Mouse (Mus musculus) hindbrain, postnatal 0 days (tissue): ENCODE results near the gene Sidt1. TPM values are rescaled to one million over a fixed set of nuclear protein-coding genes. Genes with fewer than 3 reads are reported as not detected.

ENCODE experiments used
- ATAC-seq: fragments of 200-750 bp; cut with Nextera tagmentation; 2 replicates; pipeline ENCODE4 v1.8.0; 2017; ENCODE audit warnings: mild to moderate bottlenecking, moderate TSS enrichment, moderate library complexity
- DNase-seq: peaks from one replicate; pipeline ENCODE4 v3.0.0-alpha.2; 2015; ENCODE audit warnings: low spot score
- H3K27ac ChIP-seq: fragments of 300-500 bp; sonication (generic); 2 replicates; pipeline ENCODE4 v1.5.1; 2014; ENCODE audit warnings: mild to moderate bottlenecking
- H3K27me3 ChIP-seq: fragments of 300-500 bp; sonication (generic); 2 replicates; pipeline ENCODE4 v1.6.1; 2014; ENCODE audit warnings: low read length, mixed read lengths; ENCODE audit not compliant: insufficient read depth
- H3K36me3 ChIP-seq: fragments of 300-500 bp; sonication (generic); 2 replicates; pipeline ENCODE4 v1.6.1; 2014; ENCODE audit warnings: low read length, mixed read lengths; ENCODE audit not compliant: insufficient read depth
- H3K4me1 ChIP-seq: fragments of 300-500 bp; sonication (generic); 2 replicates; pipeline ENCODE4 v1.6.1; 2014; ENCODE audit warnings: antibody characterized with exemption, low read length, mixed read lengths; ENCODE audit not compliant: insufficient read depth
- H3K4me2 ChIP-seq: fragments of 300-500 bp; sonication (generic); 2 replicates; pipeline ENCODE4 v1.6.1; 2014; ENCODE audit warnings: low read depth, mild to moderate bottlenecking, low read length, moderate library complexity, mixed read lengths
- H3K4me3 ChIP-seq: fragments of 300-500 bp; sonication (generic); 2 replicates; pipeline ENCODE4 v1.5.1; 2014; ENCODE audit warnings: low read length
- H3K9ac ChIP-seq: fragments of 300-500 bp; sonication (generic); replicated peaks from 2 replicates; pipeline ENCODE4 v1.6.1; 2014; ENCODE audit warnings: mild to moderate bottlenecking, low read length, moderate library complexity, mixed read lengths
- H3K9me3 ChIP-seq: fragments of 300-500 bp; sonication (generic); 2 replicates; pipeline ENCODE4 v1.6.1; 2016; ENCODE audit warnings: low read length, mixed read lengths
- CTCF ChIP-seq: IDR thresholded peaks from 2 replicates; pipeline ENCODE4 v1.5.1; 2016; ENCODE audit warnings: antibody characterized with exemption, control low read depth, low read depth
- WGBS: fragments of 180-500 bp; shearing (Covaris S2); extraction: QIAGEN DNeasy Blood & Tissue Kit; methylation state at CpG from one replicate; pipeline ENCODE4 v1.1.7; 2014; 5-methylcytosine and 5-hydroxymethylcytosine counted together
- polyA plus RNA-seq: library from polyadenylated mRNA; unstranded; fragments of >200 nt; fragmentation: Nextera tagmentation; extraction: Ambion mirVana; gene quantifications from 2 replicates; pipeline ENCODE4 v1.2.1, GENCODE M21; 2015
- total RNA-seq: library from RNA; depleted of rRNA; stranded (reverse); fragments of >200 nt; gene quantifications from 2 replicates; pipeline ENCODE4 v1.2.3, GENCODE M21; 2014

Sidt1 gene
- total and polyA plus RNA-seq, 2 experiments from 2014 or later: 21.8 to 44.3 TPM

GRCm38 (mm10) chr16:44238835-44239263, 94.1 kb downstream of the Sidt1 start:
- Histone ChIP-seq H3K4me1 (no peaks in the 10 kb centered on the region), H3K9ac (no peak overlapping the region), H3K9me3 (no peaks in the 10 kb centered on the region), H3K27me3 (no peaks in the 10 kb centered on the region), H3K36me3 (no peaks in the 10 kb centered on the region), H3K4me2 (no peak overlapping the region), H3K4me3 (no peak overlapping the region), H3K27ac (no peak overlapping the region)
- ATAC-seq (no peak), DNase-seq (no peak)
- 58% methylated on average over 10 of the region's 10 CpGs for WGBS
- TF ChIP-seq CTCF: no peak

DNA sequence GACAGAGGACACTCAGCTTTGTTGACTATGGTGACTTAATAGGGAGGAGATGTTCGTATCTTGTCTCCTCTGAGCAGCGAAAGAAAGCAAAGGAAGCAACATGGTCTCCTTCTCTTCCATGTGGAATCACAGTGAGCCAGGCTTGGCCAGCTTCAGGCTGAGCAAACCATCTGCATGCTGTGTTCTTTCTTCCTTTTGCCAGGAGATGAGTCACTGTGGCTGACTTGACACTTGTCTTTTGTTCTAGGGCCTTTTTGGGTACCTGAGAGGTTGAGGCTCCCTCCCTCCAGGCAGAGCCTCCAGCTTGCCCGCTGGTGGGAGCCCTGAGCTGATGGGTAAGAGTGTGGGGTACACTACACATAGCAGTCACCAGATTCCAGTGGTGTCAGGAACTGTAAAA, 95.2 kb downstream of the Sidt1 start:
- Histone ChIP-seq H3K27ac (no peak overlapping the region), H3K4me2 (no peak overlapping the region), H3K27me3 (no peaks in the 10 kb centered on the region), H3K36me3 (no peaks in the 10 kb centered on the region), H3K9me3 (no peaks in the 10 kb centered on the region), H3K4me3 (no peak overlapping the region), H3K9ac (no peak overlapping the region), H3K4me1 (no peaks in the 10 kb centered on the region)
- no peak for TF ChIP-seq CTCF
- DNase-seq (peak; percentile 5), ATAC-seq (no peak)
- WGBS: 63% methylated on average over 3 of the region's 3 CpGs

- H3K9me3 ChIP-seq: no peaks in the 10 kb centered on the region
- no peaks in the 10 kb centered on the region for H3K36me3 ChIP-seq
- no peaks in the 10 kb centered on the region for H3K27me3 ChIP-seq
- no peak for TF ChIP-seq CTCF
- 89% methylated on average over 7 of the region's 7 CpGs for WGBS
- no peaks in the 10 kb centered on the region for H3K4me1 ChIP-seq
- H3K4me2 ChIP-seq: no peak overlapping the region
- no peak overlapping the region for H3K9ac ChIP-seq
- no peak for ATAC-seq
- no peak overlapping the region for H3K27ac ChIP-seq
- DNase-seq: no peak
- H3K4me3 ChIP-seq: no peak overlapping the region
These were observed 100.0 kb downstream of the Sidt1 start for GRCm38 (mm10) chr16:44233019-44233418.

DNA sequence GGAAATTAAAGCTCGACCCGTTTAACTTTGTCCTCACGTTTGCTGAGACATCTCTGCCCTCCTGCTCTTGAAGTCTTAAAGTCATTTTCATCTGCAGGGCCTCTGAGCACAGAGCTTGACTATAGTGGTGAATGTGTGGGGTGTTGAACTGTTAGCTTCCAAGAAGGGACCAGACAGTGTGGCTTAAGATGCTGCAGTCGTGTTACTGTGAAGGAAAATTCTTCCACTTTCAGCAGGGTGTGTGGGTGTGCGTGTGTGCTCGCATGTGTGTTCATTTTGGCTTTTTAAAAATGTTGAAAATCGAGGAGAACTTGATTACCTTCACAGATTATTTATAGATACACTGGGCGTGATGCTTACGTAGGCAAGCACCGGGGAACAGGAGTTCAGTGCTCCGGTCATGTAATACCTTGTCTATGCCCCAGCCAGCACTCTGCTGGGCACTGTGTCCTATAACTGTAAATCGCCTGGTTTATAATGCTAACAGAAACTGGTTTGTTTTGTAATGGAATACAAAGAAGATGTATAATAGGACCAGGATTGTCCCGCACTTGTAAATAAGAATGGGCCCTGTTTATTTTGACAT, 106.2 kb downstream of the Sidt1 start:
- H3K27ac ChIP-seq: no peak overlapping the region
- H3K9ac ChIP-seq: no peak overlapping the region
- 95% methylated on average over 13 of the region's 13 CpGs for WGBS
- H3K27me3 ChIP-seq: no peaks in the 10 kb centered on the region
- H3K4me2 ChIP-seq: no peak overlapping the region
- H3K4me3 ChIP-seq: no peak overlapping the region
- H3K9me3 ChIP-seq: no peaks in the 10 kb centered on the region
- TF ChIP-seq CTCF: no peak
- no peaks in the 10 kb centered on the region for H3K36me3 ChIP-seq
- H3K4me1 ChIP-seq: no peaks in the 10 kb centered on the region
- no peak for ATAC-seq
- DNase-seq: no peak

GRCm38 (mm10) chr16:44221463-44221862, 111.5 kb downstream of the Sidt1 start:
- Histone ChIP-seq H3K4me1 (no peaks in the 10 kb centered on the region), H3K36me3 (peaks cover 40% of the 10 kb centered on the region), H3K9me3 (no peaks in the 10 kb centered on the region), H3K4me2 (no peak overlapping the region), H3K4me3 (no peak overlapping the region), H3K27me3 (no peaks in the 10 kb centered on the region), H3K9ac (no peak overlapping the region), H3K27ac (no peak overlapping the region)
- DNase-seq: no peak
- 88% methylated on average over 6 of the region's 6 CpGs for WGBS
- no peak for ATAC-seq
- no peak for TF ChIP-seq CTCF

GRCm38 (mm10) chr16:44216417-44216816, 116.6 kb downstream of the Sidt1 start:
- Histone ChIP-seq H3K27me3 (no peaks in the 10 kb centered on the region), H3K9me3 (no peaks in the 10 kb centered on the region), H3K4me2 (no peak overlapping the region), H3K9ac (no peak overlapping the region), H3K27ac (no peak overlapping the region), H3K4me3 (no peak overlapping the region), H3K4me1 (no peaks in the 10 kb centered on the region), H3K36me3 (peaks cover 66% of the 10 kb centered on the region)
- WGBS: 93% methylated on average over 7 of the region's 7 CpGs
- no peak for TF ChIP-seq CTCF
- no peak for ATAC-seq
- no peak for DNase-seq

DNA sequence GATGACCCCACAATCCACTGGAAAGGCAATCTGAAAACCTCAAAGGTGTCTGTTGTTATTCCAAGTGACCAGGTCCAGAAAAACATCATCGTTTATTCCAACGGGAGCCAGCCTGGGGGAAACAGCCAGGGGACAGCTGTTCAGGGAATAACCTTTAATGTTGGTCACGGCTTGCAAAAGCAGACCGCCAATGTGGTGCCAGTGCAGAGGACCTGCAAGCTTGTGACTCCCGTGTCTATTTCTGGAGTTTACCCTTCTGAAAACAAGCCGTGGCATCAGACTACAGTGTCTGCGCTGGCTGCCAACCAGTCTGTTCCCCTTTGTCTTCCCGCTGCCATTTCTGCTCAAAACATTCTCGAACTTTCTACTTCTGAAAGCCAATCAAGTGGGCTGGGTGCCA, 117.5 kb downstream of the Sidt1 start:
- Histone ChIP-seq H3K4me3 (no peak overlapping the region), H3K27ac (no peak overlapping the region), H3K36me3 (peaks cover 62% of the 10 kb centered on the region), H3K4me1 (no peaks in the 10 kb centered on the region), H3K4me2 (no peak overlapping the region), H3K27me3 (no peaks in the 10 kb centered on the region), H3K9ac (no peak overlapping the region), H3K9me3 (no peaks in the 10 kb centered on the region)
- no peak for ATAC-seq
- TF ChIP-seq CTCF: no peak
- 89% methylated on average over 9 of the region's 9 CpGs for WGBS
- DNase-seq: no peak
